Mouse (Mus musculus): Measurements from ENCODE around the gene Apln.
A peak's percentile ranks its signal among the peaks of the same experiment; 100 is the strongest.

Apln gene

DNA sequence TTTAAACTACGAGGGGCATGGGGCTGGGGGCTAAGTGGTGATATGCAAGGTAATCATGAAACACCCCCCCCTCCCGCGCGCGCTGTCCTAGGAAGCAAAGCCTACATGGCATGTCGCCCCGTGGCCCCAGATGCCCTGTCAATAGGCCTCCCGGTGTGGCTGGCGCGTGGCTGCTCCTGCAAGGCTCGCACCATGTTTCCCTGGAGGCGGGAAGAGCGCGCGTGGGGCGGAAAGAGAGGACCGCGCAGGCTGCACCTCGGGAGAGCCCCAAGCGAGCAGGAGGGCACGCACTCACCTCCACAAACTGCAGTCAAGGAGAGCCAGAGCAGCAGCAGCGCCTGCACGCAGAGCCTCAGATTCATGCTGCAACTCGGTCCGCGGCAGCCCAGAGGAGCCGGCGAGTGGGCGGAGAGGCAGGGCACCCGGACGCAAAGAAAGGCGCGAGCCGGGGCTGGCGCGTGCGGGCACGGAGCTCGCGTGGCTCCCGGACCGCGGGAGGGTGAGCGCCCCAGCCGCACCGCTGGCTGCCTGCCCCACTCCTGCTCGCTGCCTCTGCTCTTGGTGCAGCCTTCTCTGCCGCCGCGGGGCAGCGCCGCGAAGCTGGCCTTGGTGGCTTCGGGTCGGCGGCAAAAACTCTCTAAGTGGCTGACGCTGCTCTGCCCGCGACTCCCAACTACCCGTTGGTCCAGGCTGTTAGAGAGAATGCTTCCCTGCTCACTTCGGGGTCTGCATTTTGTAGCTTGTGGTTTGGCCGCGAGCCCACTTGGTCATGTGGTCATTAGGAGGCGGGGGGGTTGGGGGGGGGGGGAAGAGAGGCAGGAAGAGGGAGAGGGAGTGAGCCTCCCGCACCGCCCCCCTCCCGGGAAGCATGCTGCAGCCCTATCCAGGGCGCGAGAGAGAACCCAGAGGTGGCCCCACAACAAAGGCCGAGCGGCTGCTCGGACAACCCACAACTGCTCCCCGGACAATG, at the start of gene Apln:
Apln (minus strand) TSS at position 710 of the 970 bp plus-strand sequence.
- peak; percentile 26 for DNase-seq (ENCODE audit: low spot score)

- no peak for DNase-seq (ENCODE audit: low spot score)
Observed at GRCm38 (mm10) chrX:48082364-48082763, 47.7 kb upstream of the Apln start.

- DNase-seq (ENCODE audit: low spot score), result no peak
Observed at GRCm38 (mm10) chrX:48076806-48077425, 42.3 kb upstream of the Apln start.

- no peak for DNase-seq (ENCODE audit: low spot score)
Observed at GRCm38 (mm10) chrX:48074691-48075090, 40.0 kb upstream of the Apln start.

- no peak for DNase-seq (ENCODE audit: low spot score)
Observed at GRCm38 (mm10) chrX:48072401-48072800, 37.7 kb upstream of the Apln start.

GRCm38 (mm10) chrX:48071961-48072360, 37.3 kb upstream of the Apln start:
- no peak for DNase-seq (ENCODE audit: low spot score)

DNA sequence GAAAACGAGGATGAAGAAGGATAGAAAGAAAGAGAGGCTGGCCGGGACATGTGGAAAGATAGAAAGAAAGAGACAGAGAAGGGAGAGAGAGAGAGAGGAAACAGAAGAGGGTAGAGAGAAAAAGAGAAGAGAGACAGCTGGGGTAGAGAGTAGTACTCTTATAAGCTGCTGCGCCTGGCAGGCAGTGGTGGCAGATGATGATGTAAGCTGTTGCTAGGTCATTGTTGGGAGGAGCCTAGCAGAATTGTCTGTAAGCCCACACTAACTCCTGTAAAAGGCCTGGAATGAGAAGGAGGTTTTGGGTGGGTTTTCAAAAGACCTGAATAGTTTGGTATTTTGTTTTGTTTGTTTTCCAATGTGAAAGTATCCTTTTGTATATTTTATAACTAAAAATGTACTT, 32.2 kb upstream of the Apln start:
- DNase-seq (ENCODE audit: low spot score), result no peak

GRCm38 (mm10) chrX:48064166-48064853, 29.7 kb upstream of the Apln start:
- DNase-seq (ENCODE audit: low spot score), result no peak

GRCm38 (mm10) chrX:48062481-48062880, 27.8 kb upstream of the Apln start:
- DNase-seq (ENCODE audit: low spot score), result no peak

- no peak for DNase-seq (ENCODE audit: low spot score)
Observed at GRCm38 (mm10) chrX:48054186-48055015, 19.7 kb upstream of the Apln start.

DNA sequence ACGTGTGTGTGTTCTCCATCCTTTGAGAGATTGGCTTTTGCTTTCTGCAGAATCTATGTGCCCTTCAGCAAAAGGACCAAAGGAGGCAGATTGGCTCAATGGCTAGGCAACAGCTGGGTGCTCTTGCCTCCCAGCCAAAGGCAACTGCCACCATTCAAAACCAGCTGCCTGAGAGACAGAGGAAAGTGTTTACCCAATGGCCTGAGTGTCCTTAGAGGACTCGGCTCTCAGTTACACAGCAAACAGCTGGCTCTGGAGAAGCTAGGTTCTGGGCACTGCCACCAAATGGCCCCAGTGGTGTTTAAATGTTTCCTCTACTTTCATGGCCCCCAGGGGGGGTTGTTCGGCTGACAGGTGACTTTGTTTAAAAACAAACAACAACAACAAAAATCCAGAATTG, 19.1 kb upstream of the Apln start:
- DNase-seq (ENCODE audit: low spot score), result no peak

- no peak for DNase-seq (ENCODE audit: low spot score)
Observed at GRCm38 (mm10) chrX:48046315-48046714, 11.7 kb upstream of the Apln start.

DNA sequence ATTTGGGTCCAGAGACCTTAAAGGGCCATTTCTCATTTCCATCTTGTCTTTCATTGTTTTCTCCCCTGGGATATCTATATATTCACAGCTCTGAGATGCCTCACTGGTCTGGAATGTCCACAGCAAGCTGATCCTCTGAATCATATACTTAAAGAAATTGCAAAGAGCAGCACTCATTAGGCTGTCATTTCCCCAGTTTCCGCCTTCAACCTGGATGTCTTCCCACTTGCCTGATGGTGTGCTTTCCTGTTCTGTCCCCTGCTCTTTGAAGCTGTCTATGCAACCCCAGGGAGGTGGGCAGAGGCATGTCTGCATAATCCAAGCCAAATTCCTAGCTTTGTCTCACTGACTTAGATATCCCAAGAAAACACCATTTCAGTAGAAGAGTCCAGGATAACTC, 9.6 kb upstream of the Apln start:
- DNase-seq (ENCODE audit: low spot score), result no peak

- DNase-seq (ENCODE audit: low spot score), result no peak
Observed at GRCm38 (mm10) chrX:48042748-48043147, 8.1 kb upstream of the Apln start.

DNA sequence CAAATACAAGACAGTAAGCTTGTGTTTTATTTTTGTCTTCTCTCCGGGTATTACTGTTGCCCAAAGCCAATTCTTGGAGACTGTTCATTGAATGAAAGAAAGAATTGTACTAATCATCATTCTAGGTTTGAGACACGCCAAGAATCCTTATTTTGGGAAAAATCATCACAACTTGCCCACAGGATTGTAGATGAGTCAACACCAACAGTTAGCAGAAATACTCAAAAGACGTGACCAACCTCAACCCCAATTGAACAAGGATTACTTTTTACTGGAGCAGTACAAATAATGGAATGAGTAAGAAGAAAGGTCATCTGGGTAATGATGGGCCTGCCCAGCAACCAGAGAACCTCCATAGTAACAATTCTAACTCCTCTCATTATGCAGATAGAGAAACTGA, 5.7 kb upstream of the Apln start:
- DNase-seq (ENCODE audit: low spot score), result no peak

DNA sequence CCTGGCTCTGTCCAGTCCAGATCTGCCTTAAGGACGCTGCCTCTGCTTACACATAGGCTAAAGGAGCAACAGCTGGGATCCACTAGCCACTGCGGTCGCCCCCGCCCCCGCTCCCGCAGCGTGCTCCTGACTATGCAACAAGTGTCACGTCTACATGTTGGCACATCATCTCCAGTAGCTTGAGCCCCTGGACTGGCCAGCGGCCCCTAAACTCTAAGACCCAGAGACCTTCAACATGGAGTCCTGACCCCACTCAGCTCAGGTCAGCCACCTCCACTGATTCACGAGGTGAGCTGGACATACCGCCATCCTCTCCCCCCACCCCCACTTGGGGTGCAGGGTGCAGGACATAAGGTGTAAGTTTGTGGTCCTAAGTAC, 898 bp downstream of the Apln start:
- no peak for DNase-seq (ENCODE audit: low spot score)

DNA sequence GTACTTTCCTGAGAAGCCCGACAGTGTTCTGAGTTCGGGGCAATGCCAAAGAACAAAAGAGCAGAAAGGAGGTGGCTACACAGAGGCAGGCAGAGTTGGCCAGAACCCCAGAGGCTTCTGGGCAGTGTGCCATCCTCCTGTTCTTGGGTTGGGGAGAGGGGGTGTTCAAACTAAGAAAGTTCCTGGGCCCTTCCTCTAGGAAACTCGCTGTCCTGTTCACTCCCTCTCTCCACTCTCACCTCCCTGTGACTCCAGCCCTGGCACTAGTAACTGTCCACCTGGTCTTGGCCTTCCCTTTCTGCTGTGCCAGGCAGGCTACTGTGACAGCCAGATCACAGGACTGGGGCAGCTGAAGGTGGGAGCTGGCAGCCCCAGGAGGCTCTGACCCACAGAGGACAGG, 1.6 kb downstream of the Apln start:
- no peak for DNase-seq (ENCODE audit: low spot score)

DNA sequence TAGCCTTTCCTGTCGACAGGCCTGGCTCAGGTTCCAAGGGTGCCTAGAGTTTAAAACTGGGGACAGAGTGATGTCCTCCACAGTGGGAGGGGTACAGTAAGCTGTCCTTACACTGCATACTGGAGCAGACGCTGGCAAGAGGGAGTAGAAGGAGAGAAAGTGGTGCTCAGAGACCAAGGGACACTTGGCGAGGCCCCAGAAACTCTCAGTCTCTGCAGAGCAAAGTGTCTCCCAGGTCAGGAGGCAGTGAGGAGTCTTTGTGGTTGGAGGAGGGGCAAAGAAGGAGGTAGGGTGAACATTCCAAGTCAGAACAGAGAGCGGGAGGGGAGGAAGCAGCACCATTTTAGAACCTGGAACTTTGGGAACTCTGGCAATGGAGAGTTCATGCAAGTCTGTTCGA, 2.8 kb downstream of the Apln start:
- no peak for DNase-seq (ENCODE audit: low spot score)

DNA sequence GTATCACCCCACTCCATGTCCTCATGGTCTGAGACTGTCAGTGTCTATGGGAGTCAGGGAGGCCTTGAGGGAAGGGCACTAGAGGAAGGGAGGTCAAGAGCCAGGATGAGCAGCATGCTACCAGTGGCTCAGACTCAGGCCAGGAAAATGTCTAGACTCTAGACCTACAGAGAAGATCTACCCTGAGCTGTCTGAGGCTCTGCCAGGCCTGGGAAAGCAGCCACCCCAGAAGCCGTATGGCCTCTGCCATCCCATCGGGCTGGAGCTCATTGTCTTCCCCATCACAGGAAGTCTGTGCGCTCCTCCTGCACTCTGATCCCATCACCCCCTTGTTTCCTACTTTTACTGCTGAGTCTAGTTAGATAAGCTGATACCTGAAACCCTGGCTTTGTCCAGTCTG, 4.1 kb downstream of the Apln start:
- no peak for DNase-seq (ENCODE audit: low spot score)

- no peak for DNase-seq (ENCODE audit: low spot score)
Observed at GRCm38 (mm10) chrX:48022811-48023210, 11.8 kb downstream of the Apln start.

DNA sequence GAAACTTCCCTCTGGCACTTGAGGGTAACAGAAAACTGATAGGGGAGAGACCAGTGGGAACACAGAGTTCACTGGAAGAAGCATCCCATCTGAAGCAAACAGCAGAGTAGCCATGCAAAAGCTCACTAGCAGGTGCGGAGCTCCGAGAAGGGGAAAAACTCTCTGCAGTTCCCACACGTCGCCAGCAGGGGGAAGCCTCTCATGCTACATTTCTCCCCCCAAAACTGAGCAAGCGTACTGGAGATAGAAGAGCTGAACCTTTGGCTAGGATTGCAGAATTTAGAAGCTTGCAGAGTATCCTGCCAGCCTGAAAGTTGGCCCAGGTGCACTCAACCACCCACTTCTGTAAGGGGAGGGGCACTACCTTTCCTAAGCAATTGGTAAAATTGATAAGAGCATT, 14.7 kb downstream of the Apln start:
- peak; percentile 27 for DNase-seq (ENCODE audit: low spot score)

DNA sequence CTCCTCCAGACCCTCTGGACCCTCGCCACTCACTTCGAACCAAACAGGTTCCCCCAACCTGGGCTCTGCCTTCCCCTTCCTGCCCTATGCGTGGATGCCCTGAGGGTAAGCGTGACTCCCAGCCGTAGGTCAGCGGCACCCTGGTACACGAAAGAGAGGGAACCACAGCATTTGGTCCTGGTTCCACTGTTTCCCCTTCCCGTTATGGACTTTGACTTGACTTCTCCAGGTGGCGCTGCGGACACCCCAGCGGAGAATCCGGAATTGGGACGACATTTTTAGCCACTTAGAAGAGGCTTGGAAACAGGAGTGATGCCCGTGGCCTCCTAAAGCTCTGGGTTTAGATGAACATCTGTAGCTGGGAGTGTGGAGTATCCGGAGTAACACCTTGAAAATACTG, 15.3 kb downstream of the Apln start:
- DNase-seq (ENCODE audit: low spot score), result no peak
